Mouse (Mus musculus): ENCODE results near the gene Fam221b.
A peak's percentile ranks its signal among the peaks of the same experiment; 100 is the strongest.

Gene Fam221b

DNA sequence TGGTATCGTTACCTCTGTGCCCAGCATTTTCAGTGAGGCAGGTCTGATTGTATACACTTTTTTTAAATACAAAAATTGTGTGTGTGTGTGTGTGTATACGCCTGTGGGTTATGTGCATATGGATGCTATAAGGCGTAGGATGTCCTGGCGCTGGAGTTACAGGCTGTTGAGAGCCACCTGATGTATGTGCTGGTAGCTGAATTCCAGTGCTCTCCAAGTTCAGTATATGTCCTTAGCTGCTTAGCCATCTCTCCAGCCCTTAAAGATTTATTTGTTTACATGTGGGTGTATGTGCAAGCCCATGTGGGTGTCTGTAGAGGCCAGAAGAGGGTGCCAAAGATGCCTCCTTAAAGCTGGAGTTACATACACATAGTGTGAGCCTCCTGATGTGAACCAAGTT is 11.8 kb downstream of the Fam221b start:
- DNase-seq (ENCODE audit: low spot score), result no peak

- peak; percentile 91 for DNase-seq (ENCODE audit: low spot score)
These were observed 12.4 kb downstream of the Fam221b start, which contains the start of gene Hint2 for GRCm38 (mm10) chr4:43656339-43657109. TSS of gene Hint2 (minus strand) at chr4:43656466.

DNA sequence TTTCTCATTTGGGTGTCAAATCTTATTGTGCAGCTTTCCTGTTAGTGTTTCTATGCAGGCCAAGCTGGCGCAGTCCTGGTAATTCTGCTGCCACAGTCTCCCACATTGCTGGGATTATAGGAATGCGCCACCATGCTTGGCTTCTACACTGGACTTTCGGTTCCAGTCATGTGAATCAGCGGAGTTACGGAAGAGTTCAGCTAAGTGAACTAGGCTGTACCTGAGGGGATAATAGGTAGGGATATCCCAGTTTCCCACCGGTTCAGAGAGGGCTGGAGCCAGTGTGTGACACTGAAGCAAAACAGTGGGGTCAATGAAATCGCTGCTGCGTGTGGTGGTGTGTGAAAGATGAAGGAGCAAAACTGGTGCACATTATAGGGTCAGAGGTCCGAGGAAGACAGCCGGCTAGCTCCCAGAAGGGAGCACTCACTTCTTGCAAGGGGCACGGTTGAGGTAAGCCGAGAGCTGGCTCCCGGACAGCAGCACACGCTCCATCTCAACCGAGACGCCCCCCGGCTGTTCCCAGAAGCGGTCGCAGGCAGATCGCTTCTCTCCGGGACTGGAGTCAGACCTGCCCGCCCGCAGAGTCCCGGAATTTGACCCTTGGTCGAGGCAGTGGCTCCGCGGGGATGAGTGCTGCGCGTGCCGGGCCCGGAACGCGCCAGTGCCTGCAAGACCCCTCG is 13.1 kb downstream of the Fam221b start:
- DNase-seq (ENCODE audit: low spot score), result no peak

DNA sequence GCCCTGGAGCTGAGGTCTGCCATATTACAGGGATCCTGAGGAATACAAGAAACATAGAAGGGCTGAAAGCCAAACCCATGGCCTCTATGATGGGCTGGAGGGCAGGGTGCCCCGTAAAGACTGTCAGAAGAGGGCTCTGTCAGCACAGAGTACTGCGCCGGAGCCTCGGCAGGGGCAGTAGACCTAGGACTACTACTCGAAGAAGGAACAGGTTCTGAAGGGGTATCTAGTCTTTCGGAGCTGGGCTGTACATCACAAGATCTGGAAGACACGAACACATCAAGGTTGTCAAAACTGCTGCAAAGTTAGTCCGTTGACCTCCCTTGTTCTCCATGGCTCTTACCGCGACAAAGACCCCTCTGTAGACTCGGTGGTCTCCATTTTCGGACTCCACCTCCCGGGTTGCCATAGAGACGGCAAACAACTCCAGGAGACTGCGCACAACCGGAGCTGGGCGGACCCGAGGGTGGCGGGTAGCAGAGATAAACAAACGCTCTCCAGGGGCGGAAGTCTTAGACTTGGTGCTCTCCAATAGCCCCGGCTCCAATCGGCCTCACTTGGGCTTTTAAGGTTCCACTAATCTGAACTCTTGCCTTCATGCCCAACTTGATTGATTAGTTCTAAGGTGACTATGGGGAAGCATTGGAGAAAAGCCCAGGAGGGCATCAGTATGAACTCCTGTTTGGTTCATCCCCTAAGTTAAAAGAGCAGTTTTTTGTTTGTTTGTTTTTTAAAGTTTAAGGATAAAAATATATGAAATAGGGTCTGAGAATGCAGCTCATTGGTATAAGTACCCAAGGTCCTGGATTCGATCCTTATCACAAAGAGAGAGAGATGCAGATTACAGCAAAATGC is 15.6 kb downstream of the Fam221b start, which contains the start of gene Spag8:
Gene Spag8, minus strand, starts transcription at position 434 of the 855 bp plus-strand sequence.
- no peak for DNase-seq (ENCODE audit: low spot score)

- DNase-seq (ENCODE audit: low spot score), result no peak
These were observed 16.2 kb downstream of the Fam221b start for GRCm38 (mm10) chr4:43652726-43653125.

DNA sequence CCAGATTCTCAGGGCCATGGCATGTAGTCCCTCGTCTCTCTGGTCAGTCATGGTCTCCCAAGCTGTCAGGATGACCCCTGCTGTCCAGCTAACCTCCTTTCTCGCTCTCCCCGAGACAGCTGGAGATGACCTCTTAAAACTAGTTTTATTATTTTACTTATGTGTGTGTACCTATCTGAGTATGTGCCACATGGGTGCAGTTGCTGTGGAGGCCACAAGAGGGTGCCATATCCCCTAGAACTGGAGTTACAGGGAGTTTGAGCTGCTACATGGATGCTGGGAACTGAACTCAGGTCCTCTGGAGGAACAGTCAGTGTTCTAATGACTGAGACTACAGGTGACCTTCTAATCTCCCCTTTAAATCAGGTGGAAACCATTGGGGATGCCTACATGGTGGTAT is 19.2 kb downstream of the Fam221b start:
- DNase-seq (ENCODE audit: low spot score), result no peak

GRCm38 (mm10) chr4:43640491-43640890 is 28.5 kb downstream of the Fam221b start:
- no peak for DNase-seq (ENCODE audit: low spot score)

- no peak for DNase-seq (ENCODE audit: low spot score)
These were observed 28.9 kb downstream of the Fam221b start for GRCm38 (mm10) chr4:43640076-43640475.

- no peak for DNase-seq (ENCODE audit: low spot score)
These were observed 32.2 kb downstream of the Fam221b start for GRCm38 (mm10) chr4:43636751-43637150.

DNA sequence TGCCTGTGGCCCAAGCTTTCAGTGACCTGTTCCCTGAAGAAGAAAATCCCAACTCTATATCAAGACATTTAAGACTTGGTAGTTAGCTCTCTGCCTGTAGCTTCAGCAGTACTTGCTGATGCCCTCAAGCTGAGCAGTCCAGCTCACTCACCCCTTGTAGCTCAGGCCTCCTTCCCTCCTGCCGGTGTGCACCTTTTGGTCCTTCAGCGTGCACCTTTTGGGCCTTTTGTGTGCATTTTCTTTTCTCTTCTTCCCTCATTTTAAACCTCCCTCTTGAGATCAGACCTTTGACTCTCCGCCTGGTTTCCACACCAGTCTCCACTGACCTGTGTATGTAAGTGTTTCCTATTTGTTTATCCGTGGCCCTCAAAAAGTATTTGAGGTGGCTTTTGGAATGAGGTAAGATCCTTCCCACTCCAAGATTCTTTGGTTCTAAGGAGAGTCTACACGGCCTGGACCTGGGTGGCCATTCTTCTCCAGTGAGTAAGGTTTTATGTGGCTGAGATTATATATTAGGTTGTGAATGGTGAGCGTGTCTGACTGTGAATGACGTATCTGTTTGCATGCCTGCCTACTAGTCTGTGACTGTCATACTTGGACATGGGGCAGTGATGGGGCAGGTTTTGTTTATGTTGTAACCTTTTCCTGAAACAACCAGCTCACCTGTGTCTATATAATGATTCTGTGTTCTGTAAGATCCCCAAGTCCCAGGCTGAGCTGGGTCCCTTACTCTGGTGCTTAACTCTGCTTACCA is 34.1 kb downstream of the Fam221b start:
- no peak for DNase-seq (ENCODE audit: low spot score)

- DNase-seq (ENCODE audit: low spot score), result no peak
These were observed 35.2 kb downstream of the Fam221b start for GRCm38 (mm10) chr4:43633736-43634135.

GRCm38 (mm10) chr4:43633296-43633695 is 35.6 kb downstream of the Fam221b start:
- DNase-seq (ENCODE audit: low spot score), result no peak

DNA sequence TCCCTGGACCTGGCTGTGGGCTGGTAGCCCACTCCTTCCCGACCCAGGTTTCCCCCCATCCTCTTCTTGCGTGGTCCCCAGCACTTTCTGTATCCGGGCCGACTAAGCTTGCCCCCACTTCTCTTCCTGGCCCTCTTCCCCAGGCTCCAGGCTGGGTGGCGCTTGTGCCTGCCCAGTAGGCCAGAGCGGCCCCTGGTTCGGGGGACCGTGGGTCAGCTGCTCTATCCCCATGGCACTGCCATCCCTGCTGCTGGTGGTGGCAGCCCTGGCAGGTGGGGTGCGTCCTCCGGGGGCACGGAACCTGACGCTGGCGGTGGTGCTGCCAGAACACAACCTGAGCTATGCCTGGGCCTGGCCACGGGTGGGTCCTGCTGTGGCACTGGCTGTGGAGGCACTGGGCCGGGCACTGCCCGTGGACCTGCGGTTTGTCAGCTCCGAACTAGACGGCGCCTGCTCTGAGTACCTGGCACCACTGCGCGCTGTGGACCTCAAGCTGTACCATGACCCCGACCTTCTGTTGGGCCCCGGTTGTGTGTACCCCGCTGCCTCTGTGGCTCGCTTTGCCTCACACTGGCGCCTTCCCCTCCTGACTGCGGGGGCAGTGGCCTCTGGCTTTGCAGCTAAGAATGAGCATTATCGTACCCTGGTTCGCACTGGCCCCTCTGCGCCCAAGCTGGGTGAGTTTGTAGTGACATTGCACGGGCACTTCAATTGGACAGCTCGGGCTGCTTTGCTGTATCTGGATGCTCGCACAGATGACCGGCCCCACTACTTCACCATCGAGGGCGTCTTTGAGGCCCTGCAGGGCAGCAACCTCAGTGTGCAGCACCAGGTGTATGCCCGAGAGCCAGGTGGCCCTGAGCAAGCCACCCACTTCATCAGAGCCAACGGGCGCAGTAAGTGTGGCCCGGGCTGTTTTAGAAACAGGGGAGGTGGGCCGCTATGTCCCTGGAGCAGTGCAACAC is 36.7 kb downstream of the Fam221b start:
- DNase-seq (ENCODE audit: low spot score), result no peak

GRCm38 (mm10) chr4:43631046-43631955 is 37.6 kb downstream of the Fam221b start, which contains the start of gene Npr2:
TSS of gene Npr2 (plus strand) at chr4:43631935.
- no peak for DNase-seq (ENCODE audit: low spot score)

DNA sequence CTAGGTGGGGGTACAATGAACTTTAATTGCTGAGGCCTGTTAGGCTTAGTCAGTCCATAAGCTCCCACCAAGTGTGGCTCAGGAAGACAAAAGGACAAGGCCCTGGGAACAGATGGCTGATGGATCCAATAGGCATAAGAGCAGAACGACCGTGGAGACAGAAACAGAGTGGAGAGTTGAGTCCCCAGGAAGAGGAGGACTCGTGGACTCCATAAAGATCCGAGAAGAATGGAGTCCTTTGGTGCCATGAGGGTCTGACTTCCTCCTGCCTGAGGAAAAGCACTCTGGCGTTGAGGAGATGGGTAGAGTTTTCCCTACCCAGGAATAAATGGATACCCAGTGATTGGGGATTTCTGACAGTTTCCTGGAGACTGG is 38.3 kb downstream of the Fam221b start:
- DNase-seq (ENCODE audit: low spot score), result no peak

DNA sequence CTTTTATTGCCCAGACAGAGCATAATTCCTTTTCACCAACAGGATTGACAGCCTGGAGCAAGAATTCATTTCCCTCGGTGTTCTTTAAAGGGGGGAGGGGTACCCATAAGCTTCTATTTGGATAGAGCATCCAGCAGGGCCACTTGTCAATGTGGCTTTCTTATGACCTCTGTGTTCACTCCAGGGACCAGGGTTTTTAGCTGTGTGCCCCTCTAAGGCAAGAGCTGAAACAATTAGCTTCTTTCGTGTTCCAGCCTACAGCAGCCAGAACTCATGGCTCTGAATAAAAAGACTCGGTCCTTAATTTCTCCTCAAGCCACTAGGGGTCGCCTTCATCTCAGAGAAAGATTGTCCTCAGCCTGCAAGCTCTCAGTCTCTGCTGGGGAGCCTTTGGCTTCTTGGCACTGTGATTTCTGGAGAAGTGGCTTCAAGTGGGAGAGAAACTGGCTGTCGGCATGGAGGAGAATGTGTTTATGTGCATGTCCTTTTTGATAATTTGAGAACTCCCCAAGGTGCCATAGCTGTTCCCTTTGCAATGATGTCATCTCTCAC is 38.8 kb downstream of the Fam221b start:
- peak; percentile 91 for DNase-seq (ENCODE audit: low spot score)

DNA sequence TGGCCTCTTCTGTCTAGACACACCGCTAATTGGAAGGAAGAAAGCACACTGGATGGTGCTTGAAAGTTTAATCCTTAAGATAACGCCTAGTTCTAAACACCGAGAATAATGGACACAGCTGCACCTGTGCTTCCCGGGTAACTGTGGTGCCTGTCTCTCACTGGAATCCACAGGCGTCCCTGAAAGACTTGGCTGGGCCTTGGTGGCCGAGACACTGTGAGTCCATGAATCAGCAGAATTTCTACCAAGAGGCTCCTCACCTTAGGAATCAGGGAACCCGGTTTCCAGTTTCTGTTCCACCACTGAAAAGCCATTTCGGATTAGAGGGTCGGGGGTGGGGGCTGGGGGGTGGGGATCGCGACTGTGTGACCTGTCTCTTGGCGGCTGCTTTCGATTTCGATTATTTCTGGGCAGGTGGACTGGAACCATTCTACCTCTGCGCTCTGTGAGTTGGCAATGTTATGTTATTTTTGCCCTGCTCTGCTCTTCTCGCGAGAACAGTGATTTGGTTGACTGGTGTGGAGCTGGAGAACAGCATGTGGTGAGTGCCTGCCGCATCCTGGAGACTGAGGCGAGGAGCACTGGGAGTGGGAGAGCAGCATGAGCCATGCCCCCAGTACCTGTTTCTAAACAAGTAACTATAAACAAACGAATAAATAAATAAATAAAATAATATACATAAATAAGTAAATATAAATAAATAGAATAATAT is 39.7 kb downstream of the Fam221b start:
- no peak for DNase-seq (ENCODE audit: low spot score)

DNA sequence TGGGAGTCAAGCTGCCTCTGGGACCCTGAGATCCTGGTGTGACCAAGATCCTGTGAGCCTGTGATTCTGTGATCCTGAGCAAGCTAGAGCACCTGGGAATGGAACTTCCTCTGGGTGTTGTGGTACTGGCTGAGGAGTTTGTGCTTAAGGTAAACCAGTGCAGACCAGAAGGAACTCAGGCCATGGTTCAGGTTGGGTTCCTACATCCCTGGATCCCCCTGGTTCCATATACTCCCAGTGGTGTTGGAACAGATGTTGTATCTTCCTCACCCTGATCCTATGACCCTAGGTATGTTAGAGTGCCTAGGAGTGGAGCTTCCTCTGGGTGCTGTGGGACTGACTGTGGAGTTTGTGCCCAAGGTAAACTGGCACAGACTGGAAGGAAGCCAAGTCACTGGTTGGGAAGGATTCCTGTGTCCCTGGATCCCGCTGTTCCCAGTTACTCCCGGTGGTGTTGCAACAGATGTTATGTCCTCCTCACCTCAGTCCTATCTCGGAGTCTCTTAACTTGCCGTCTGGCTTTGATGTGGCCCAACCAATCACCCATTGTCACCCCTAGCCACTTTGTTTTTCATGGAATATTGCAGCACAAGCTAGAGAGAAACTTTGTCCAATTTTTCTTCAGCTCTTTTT is 48.7 kb downstream of the Fam221b start:
- no peak for DNase-seq (ENCODE audit: low spot score)
